Mouse (Mus musculus): ENCODE measurements at regions not wholly inside any gene's neighbourhood (a gene's known extent, or its start where the extent isn't known, plus 50 kb on each side); places are given as distances from the start of the nearest gene placed in this dataset.

DNA sequence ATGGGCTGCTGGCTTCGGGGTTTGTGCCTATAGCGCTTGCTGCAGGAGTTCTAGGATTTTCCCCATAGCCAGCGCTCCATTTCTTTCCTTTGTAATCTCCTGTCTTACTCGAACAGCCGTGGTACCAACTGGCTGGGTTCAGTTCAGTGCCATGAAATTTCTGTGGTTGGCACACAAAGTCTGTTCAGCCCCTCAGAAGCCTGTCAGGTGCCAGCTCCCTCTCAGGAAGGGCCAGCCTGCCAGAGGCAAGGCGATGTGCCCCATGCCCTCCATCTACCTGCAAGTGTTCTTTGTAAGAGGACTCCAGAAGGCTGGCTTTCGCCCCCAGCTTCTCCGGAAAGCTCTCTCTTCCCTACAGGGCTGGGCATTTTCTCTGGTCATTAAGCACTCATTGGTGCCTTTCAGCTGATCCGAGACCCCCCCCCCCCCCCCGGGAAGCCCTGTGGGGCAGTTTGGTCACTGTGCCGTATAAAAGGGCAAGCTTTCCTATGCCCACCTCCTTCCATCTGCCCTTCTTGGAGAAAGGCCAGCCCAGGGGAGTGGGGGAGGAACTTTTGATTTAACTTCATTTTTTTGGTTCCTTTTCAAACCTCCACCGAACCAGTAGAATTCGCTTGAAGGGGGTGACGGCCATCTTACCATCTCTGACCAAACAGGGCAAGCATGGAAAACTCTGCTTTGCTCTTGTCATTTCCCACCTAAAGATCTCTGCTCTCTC lies 112.0 kb downstream of the Klhl25 start:
- no peak for DNase-seq (ENCODE audit: extremely low read depth)
- Histone ChIP-seq H3K9me3 (replicated peaks; ENCODE audit: low read length) (peaks cover 3% of the 10 kb centered on the region), H3K4me1 (ENCODE audit: control insufficient read depth in 1 of 2, insufficient read depth in 2 of 2) (no peaks in the 10 kb centered on the region), H3K36me3 (replicated peaks in 1 of 2; ENCODE audit: control insufficient read depth in 1 of 2, insufficient read depth in 1 of 2, low read length in 1 of 2) (no peaks in the 10 kb centered on the region), H3K4me2 (ENCODE audit: insufficient read depth, low read depth, poor library complexity, severe bottlenecking) (no peak overlapping the region), H3K4me3 (replicated peaks in 1 of 3; ENCODE audit: low read depth in 2 of 3, low read length in 2 of 3, poor library complexity in 1 of 3) (no peak overlapping the region), H3K27ac (ENCODE audit: insufficient read depth, low read depth) (no peak overlapping the region), H3K79me2 (replicated peaks; ENCODE audit: control insufficient read depth, extremely low read depth, insufficient read depth, poor library complexity, severe bottlenecking) (no peaks in the 10 kb centered on the region), H3K9ac (ENCODE audit: insufficient read depth, low read depth) (no peak overlapping the region), H3K27me3 (replicated peaks) (peaks cover 86% of the 10 kb centered on the region)
- no peak for TF ChIP-seq NRF1 (IDR thresholded peaks at IDR 0.05; ENCODE audit: low read depth, low read length)
- TF ChIP-seq MXI1 (IDR thresholded peaks at IDR 0.05; ENCODE audit: low read depth, low read length), result no peak
- no peak for TF ChIP-seq MYC (IDR thresholded peaks at IDR 0.05; ENCODE audit: low read depth, low read length)
- no peak for TF ChIP-seq SIN3A (IDR thresholded peaks at IDR 0.05; ENCODE audit: low read length)
- TF ChIP-seq RCOR1 (conservative IDR thresholded peaks at IDR 0.05; ENCODE audit: low read depth, low read length), result no peak
- no peak for TF ChIP-seq IRF4 (IDR thresholded peaks at IDR 0.05; ENCODE audit: low read depth, low read length)
- TF ChIP-seq ZMIZ1 (IDR thresholded peaks at IDR 0.05; ENCODE audit: low read depth, low read length), result no peak
- TF ChIP-seq EP300 (IDR thresholded peaks at IDR 0.05; ENCODE audit: low read length), result no peak
- TF ChIP-seq GABPA (IDR thresholded peaks at IDR 0.05; ENCODE audit: insufficient replicate concordance, low read depth, low read length), result no peak
- TF ChIP-seq ELF1 (IDR thresholded peaks at IDR 0.05; ENCODE audit: low read depth, low read length), result no peak
- TF ChIP-seq USF2 (conservative IDR thresholded peaks at IDR 0.05; ENCODE audit: low read depth, low read length), result no peak
- TF ChIP-seq PAX5 (IDR thresholded peaks at IDR 0.05; ENCODE audit: low read length), result no peak
- TF ChIP-seq MAZ (IDR thresholded peaks at IDR 0.05; ENCODE audit: low read depth, low read length), result no peak
- TF ChIP-seq KAT2A (IDR thresholded peaks at IDR 0.05; ENCODE audit: insufficient replicate concordance, low read length), result no peak
- TF ChIP-seq MAX (IDR thresholded peaks at IDR 0.05; ENCODE audit: low read length), result no peak
- no peak for TF ChIP-seq CHD2 (IDR thresholded peaks at IDR 0.05; ENCODE audit: low read length)
- no peak for TF ChIP-seq UBTF (IDR thresholded peaks at IDR 0.05; ENCODE audit: low read depth, low read length)
- no peak for TF ChIP-seq JUN (IDR thresholded peaks at IDR 0.05; ENCODE audit: insufficient read depth, low read depth, low read length)
- no peak for TF ChIP-seq POLR2AphosphoS2 (IDR thresholded peaks at IDR 0.05; ENCODE audit: low read depth, low read length)
- no peak for TF ChIP-seq CTCF (conservative IDR thresholded peaks at IDR 0.05 in 1 of 2, IDR thresholded peaks at IDR 0.05 in 1 of 2; ENCODE audit: low read depth in 2 of 2, low read length in 2 of 2)
- in situ Hi-C loops (cut with MboI; ENCODE audit: low pct_ligation_motif_present, low pct_unique_long_range_greater_than_20kb, low sequenced_read_pairs) (no loop called here), dilution Hi-C loops (cut with MboI; ENCODE audit: extremely low pct_ligation_motif_present, extremely low pct_unique_long_range_greater_than_20kb, low sequenced_read_pairs) (no loop called here)

DNA sequence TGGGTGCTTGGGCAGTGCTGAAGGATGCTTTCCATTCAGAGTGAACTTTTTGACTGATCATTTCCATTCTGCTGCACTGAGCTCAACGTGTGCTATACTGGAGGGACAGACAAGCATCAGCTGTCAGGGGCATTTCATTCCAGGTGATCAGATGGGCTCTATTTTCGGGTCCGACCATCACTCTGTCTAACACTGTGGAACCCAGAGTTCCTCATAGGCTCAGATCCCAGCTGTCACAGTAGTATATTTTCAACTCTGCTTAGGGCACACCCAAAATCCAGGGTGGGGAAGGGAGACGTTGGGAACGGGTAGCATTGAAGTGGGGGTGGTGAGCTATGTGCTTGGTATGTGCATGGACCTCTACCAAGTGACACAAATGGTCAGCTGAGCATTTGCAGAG lies 120.1 kb downstream of the Klhl25 start:
- no peak for DNase-seq (ENCODE audit: extremely low read depth)
- dilution Hi-C loops (cut with MboI; ENCODE audit: extremely low pct_ligation_motif_present, extremely low pct_unique_long_range_greater_than_20kb, low sequenced_read_pairs) (no loop called here), in situ Hi-C loops (cut with MboI; ENCODE audit: low pct_ligation_motif_present, low pct_unique_long_range_greater_than_20kb, low sequenced_read_pairs) (no loop called here)
- Histone ChIP-seq H3K27me3 (replicated peaks) (peaks cover 73% of the 10 kb centered on the region), H3K4me2 (ENCODE audit: insufficient read depth, low read depth, poor library complexity, severe bottlenecking) (no peak overlapping the region), H3K27ac (ENCODE audit: insufficient read depth, low read depth) (no peak overlapping the region), H3K9ac (ENCODE audit: insufficient read depth, low read depth) (no peak overlapping the region), H3K4me1 (ENCODE audit: control insufficient read depth in 1 of 2, insufficient read depth in 2 of 2) (no peaks in the 10 kb centered on the region), H3K4me3 (replicated peaks in 1 of 3; ENCODE audit: low read depth in 2 of 3, low read length in 2 of 3, poor library complexity in 1 of 3) (no peak overlapping the region), H3K9me3 (replicated peaks; ENCODE audit: low read length) (peaks cover 3% of the 10 kb centered on the region), H3K79me2 (replicated peaks; ENCODE audit: control insufficient read depth, extremely low read depth, insufficient read depth, poor library complexity, severe bottlenecking) (no peaks in the 10 kb centered on the region), H3K36me3 (replicated peaks in 1 of 2; ENCODE audit: control insufficient read depth in 1 of 2, insufficient read depth in 1 of 2, low read length in 1 of 2) (no peaks in the 10 kb centered on the region)
- no peak for TF ChIP-seq KAT2A (IDR thresholded peaks at IDR 0.05; ENCODE audit: insufficient replicate concordance, low read length)
- no peak for TF ChIP-seq SMC3 (IDR thresholded peaks at IDR 0.05; ENCODE audit: low read depth, low read length)
- no peak for TF ChIP-seq MEF2A (IDR thresholded peaks at IDR 0.05; ENCODE audit: borderline replicate concordance, low read depth, low read length)
- no peak for TF ChIP-seq SIN3A (IDR thresholded peaks at IDR 0.05; ENCODE audit: low read length)
